Mouse (Mus musculus): ENCODE results near the gene Dck.

Dck gene

GRCm38 (mm10) chr5:88791256-88792245 is 26.8 kb downstream of the Dck start:
- DNase-seq (ENCODE audit: low read depth), result peak; percentile 38

- DNase-seq (ENCODE audit: low read depth), result no peak
These were observed 28.9 kb downstream of the Dck start for GRCm38 (mm10) chr5:88793676-88794075.

GRCm38 (mm10) chr5:88795910-88796584 is 31.3 kb downstream of the Dck start:
- DNase-seq (ENCODE audit: low read depth), result no peak

GRCm38 (mm10) chr5:88796588-88796987 is 31.8 kb downstream of the Dck start:
- no peak for DNase-seq (ENCODE audit: low read depth)

- DNase-seq (ENCODE audit: low read depth), result no peak
These were observed 32.3 kb downstream of the Dck start for GRCm38 (mm10) chr5:88797121-88797520.

- no peak for DNase-seq (ENCODE audit: low read depth)
These were observed 40.8 kb downstream of the Dck start for GRCm38 (mm10) chr5:88805616-88806015.

- no peak for DNase-seq (ENCODE audit: low read depth)
These were observed 41.5 kb downstream of the Dck start for GRCm38 (mm10) chr5:88806278-88806677.

GRCm38 (mm10) chr5:88807342-88807741 is 42.5 kb downstream of the Dck start:
- no peak for DNase-seq (ENCODE audit: low read depth)

- no peak for DNase-seq (ENCODE audit: low read depth)
These were observed 48.4 kb downstream of the Dck start for GRCm38 (mm10) chr5:88813188-88813587.

GRCm38 (mm10) chr5:88814552-88814951 is 49.8 kb downstream of the Dck start:
- DNase-seq (ENCODE audit: low read depth), result no peak

- no peak for DNase-seq (ENCODE audit: low read depth)
These were observed 56.7 kb downstream of the Dck start for GRCm38 (mm10) chr5:88821542-88821941.

- no peak for DNase-seq (ENCODE audit: low read depth)
These were observed 60.0 kb downstream of the Dck start for GRCm38 (mm10) chr5:88824838-88825237.

- no peak for DNase-seq (ENCODE audit: low read depth)
These were observed 65.2 kb downstream of the Dck start for GRCm38 (mm10) chr5:88829835-88830571.

- no peak for DNase-seq (ENCODE audit: low read depth)
These were observed 66.1 kb downstream of the Dck start for GRCm38 (mm10) chr5:88830880-88831279.

GRCm38 (mm10) chr5:88831935-88832334 is 67.1 kb downstream of the Dck start:
- DNase-seq (ENCODE audit: low read depth), result no peak

Data from c-Kit-positive CD71-negative TER-119-negative erythroid progenitor cells, embryonic 14.5 days (primary cell).